Mouse (Mus musculus): ENCODE results near the gene Ankrd28. TPM values are rescaled to one million over a fixed set of nuclear protein-coding genes. Genes with fewer than 3 reads are reported as not detected.
A peak's percentile ranks its signal among the peaks of the same experiment; 100 is the strongest.

Ankrd28 gene
- total RNA-seq, 2 experiments from 2014 or later: 47.8 to 51.3 TPM

GRCm38 (mm10) chr14:31669642-31670490 is 160.6 kb downstream of the Ankrd28 start:
- peak overlapping the region; percentile 27 for H3K4me3 ChIP-seq
- TF ChIP-seq CTCF (IDR thresholded peaks at IDR 0.05): no peak
- H3K27ac ChIP-seq: peak overlapping the region; percentile 87
- intact Hi-C loops (cut with DNase I): loop anchor here (2.0 kb wide), 1 partner anchor 59 kb away; no protein-coding TSS in a partner anchor
- DNase-seq (ENCODE audit: extremely low spot score in 1 of 2, low spot score in 2 of 2): no peak

DNA sequence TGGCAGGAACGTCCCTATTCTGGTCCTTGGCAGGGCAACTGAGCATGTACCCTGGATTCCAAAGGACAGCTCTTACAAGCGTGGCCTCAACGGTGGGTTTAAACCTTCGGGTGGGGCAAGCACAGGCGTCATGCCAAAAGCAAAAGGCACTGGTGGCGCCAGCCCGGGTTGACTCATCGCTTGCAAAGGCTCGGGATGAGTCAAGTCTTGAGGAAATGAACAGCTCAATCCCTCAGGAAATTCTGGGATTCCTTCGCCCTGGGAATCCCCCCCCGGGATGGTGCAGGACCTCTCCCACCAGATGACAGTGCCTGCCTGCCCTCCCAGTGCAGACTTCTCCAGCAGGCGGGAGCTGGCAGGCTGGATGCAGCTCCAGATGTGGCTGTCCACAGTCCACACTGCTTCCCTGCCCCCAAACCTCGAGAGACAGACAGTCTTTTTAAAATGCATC is 161.3 kb downstream of the Ankrd28 start:
- DNase-seq (ENCODE audit: extremely low spot score in 1 of 2, low spot score in 2 of 2): peak; percentile 65 to 80
- peak overlapping the region; percentile 87 for H3K27ac ChIP-seq

DNA sequence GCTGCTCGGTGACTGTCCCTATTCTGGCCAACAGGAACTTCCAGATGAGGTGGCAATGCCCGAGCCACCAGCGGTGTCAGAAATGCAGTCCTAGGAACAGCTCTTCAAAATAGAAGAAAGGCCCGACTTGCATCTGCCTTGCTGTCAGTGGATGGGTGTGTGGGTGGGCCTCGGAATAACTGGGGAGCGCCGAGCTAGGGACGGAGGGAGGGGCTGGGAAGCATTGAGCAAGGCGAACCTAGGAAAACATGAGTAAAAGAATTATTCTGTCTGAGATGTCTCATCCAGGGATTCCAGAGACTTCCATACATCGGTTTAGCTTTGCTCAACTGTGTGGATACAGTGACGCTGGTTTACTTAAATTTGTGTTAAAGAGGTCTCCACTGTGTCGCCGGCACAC is 162.1 kb downstream of the Ankrd28 start:
- H3K27ac ChIP-seq: peak overlapping the region; percentile 87
- no peak overlapping the region for H3K4me3 ChIP-seq
- no peak for TF ChIP-seq CTCF (IDR thresholded peaks at IDR 0.05)
- intact Hi-C loops (cut with DNase I): loop anchor here (2.0 kb wide), 1 partner anchor 60 kb away; no protein-coding TSS in a partner anchor
- peak in 1 of 2 experiments; percentile 63 for DNase-seq (ENCODE audit: extremely low spot score in 1 of 2, low spot score in 2 of 2)

More for the DNA sequence above, 161.3 kb downstream of the Ankrd28 start:
- peak overlapping the region; percentile 27 for H3K4me3 ChIP-seq
- TF ChIP-seq CTCF (IDR thresholded peaks at IDR 0.05): no peak; the same call in 1 of the 2 replicates
- intact Hi-C loops (cut with DNase I): loop anchor here (2.0 kb wide), 1 partner anchor 60 kb away; no protein-coding TSS in a partner anchor

DNA sequence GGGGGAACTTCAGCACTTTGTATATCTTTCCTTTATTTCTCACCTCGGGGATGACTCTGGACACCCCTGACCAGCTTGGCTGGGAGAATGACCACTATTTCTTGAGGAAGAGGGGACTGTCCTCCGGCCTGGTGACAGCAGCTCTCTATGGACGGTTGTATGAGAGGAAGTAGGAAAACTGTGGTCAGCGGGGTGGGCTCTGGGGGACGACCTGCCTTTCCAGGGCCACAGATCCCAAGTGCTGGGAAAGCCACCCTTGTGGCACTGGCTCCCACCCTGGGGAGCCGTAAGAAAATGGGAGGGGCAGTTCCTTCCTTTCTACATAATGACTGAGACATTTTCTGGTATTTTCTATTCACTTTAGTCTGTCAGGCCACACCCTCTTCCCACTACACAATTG is 162.7 kb downstream of the Ankrd28 start:
- no peak overlapping the region for H3K4me3 ChIP-seq
- intact Hi-C loops (cut with DNase I): loop anchor here (2.0 kb wide), 1 partner anchor 61 kb away; no protein-coding TSS in a partner anchor
- peak overlapping the region; percentile 87 for H3K27ac ChIP-seq
- no peak for TF ChIP-seq CTCF (IDR thresholded peaks at IDR 0.05)
- no peak for DNase-seq (ENCODE audit: extremely low spot score in 1 of 2, low spot score in 2 of 2)

GRCm38 (mm10) chr14:31666931-31667705 is 163.3 kb downstream of the Ankrd28 start:
- no peak overlapping the region for H3K4me3 ChIP-seq
- DNase-seq (ENCODE audit: extremely low spot score in 1 of 2, low spot score in 2 of 2): no peak
- peak overlapping the region; percentile 87; the same call in 1 of the 2 replicates for H3K27ac ChIP-seq
- no peak for TF ChIP-seq CTCF (IDR thresholded peaks at IDR 0.05)
- intact Hi-C loops (cut with DNase I): no loop called here

DNA sequence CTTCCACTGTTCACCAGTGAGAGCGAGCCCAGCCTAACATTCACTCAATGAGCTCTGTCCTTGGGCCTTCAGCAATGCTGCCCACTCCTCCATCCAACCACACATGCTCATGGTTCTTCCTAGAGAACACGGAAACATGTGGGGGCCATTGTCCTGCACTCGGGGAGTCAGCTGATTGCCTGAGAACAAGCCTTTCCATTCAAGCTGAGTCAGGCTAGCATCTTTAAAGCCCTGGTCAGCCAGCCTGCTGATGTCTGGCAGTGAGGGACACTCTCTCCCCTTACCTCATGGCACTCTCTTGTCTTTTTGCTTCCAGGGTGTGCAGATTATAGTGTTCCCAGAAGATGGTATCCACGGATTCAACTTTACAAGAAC is 164.9 kb downstream of the Ankrd28 start:
- intact Hi-C loops (cut with DNase I): no loop called here
- Histone ChIP-seq H3K27ac (peak overlapping the region; percentile 51; the same call in 1 of the 2 replicates), H3K4me3 (no peak overlapping the region)
- DNase-seq (ENCODE audit: extremely low spot score in 1 of 2, low spot score in 2 of 2): no peak
- no peak for TF ChIP-seq CTCF (IDR thresholded peaks at IDR 0.05)

- H3K4me3 ChIP-seq: no peak overlapping the region
- no peak for DNase-seq (ENCODE audit: extremely low spot score in 1 of 2, low spot score in 2 of 2)
- peak overlapping the region; percentile 51 for H3K27ac ChIP-seq
- no peak for TF ChIP-seq CTCF (IDR thresholded peaks at IDR 0.05)
- intact Hi-C loops (cut with DNase I): no loop called here
Observed at GRCm38 (mm10) chr14:31664903-31665565, 165.4 kb downstream of the Ankrd28 start.

- no peak for DNase-seq (ENCODE audit: extremely low spot score in 1 of 2, low spot score in 2 of 2)
- H3K4me3 ChIP-seq: no peak overlapping the region
- intact Hi-C loops (cut with DNase I): no loop called here
- TF ChIP-seq CTCF (IDR thresholded peaks at IDR 0.05): no peak
- H3K27ac ChIP-seq: peak overlapping the region; percentile 97
Observed at GRCm38 (mm10) chr14:31664100-31664902, 166.2 kb downstream of the Ankrd28 start.

GRCm38 (mm10) chr14:31663376-31664099 is 166.9 kb downstream of the Ankrd28 start:
- Histone ChIP-seq H3K27ac (peak overlapping the region; percentile 97), H3K4me3 (no peak overlapping the region)
- DNase-seq (ENCODE audit: extremely low spot score in 1 of 2, low spot score in 2 of 2): no peak
- no peak for TF ChIP-seq CTCF (IDR thresholded peaks at IDR 0.05)
- intact Hi-C loops (cut with DNase I): loop anchor here (2.0 kb wide), 1 partner anchor 117 kb away; no protein-coding TSS in a partner anchor
